12 mouse cellular contexts compared by ENCODE assay signal in genomic region chr5:101323041-101323950, GRCm38 (mm10).
DNase-seq lines count a peak whose midpoint lies in the region; ATAC-seq and TF ChIP-seq lines count a peak whose summit lies in the region.
"Had no signal": no experiment of that assay in that cellular context is flagged by ENCODE, and none has a peak within 500 bp of the region (broad histone marks: within the 10 kb centered on the region; RNA-seq: fewer than 3 reads in every experiment).

No protein-coding gene starts in this region.

- no peak overlapping the region for H3K27ac ChIP-seq in kidney, embryonic 16.5 days (ENCODE audit: low read length)
- H3K27ac ChIP-seq in forebrain, postnatal 0 days (ENCODE audit: low read depth, low read length), result no peak overlapping the region
- H3K27ac ChIP-seq in heart, embryonic 12.5 days (ENCODE audit: poor library complexity, severe bottlenecking), result no peak overlapping the region
- H3K27ac ChIP-seq: heart, adult 2 months had no signal

- no peaks in the 10 kb centered on the region for H3K36me3 ChIP-seq in kidney, embryonic 16.5 days (ENCODE audit: insufficient read depth, low read length)
- H3K36me3 ChIP-seq in forebrain, postnatal 0 days (ENCODE audit: insufficient read depth), result no peaks in the 10 kb centered on the region
- no peaks in the 10 kb centered on the region for H3K36me3 ChIP-seq in heart, embryonic 12.5 days

- peak overlapping the region; percentile 8; the same call in 1 of the 2 replicates for H3K4me3 ChIP-seq in kidney, embryonic 16.5 days (ENCODE audit: low read length)
- no peak overlapping the region for H3K4me3 ChIP-seq in forebrain, postnatal 0 days (ENCODE audit: low read depth, low read length)
- no peak overlapping the region for H3K4me3 ChIP-seq in heart, embryonic 12.5 days
- H3K4me3 ChIP-seq: heart, adult 2 months had no signal

- peak; percentile 80 for ATAC-seq in kidney, embryonic 16.5 days (ENCODE audit: low FRiP score, low TSS enrichment)
- no peak for ATAC-seq in forebrain, postnatal 0 days
- no peak for ATAC-seq in heart, embryonic 12.5 days (ENCODE audit: insufficient number of reproducible peaks, low FRiP score)
- ATAC-seq: CD4-positive, CD25-positive, alpha-beta regulatory T cell, adult 4 months; intestine, embryonic 16.5 days had no signal

- H3K4me1 ChIP-seq in kidney, embryonic 16.5 days (ENCODE audit: insufficient read depth, low read length), result peaks cover 12% of the 10 kb centered on the region
- H3K4me1 ChIP-seq in forebrain, postnatal 0 days (ENCODE audit: insufficient read depth), result no peaks in the 10 kb centered on the region
- H3K4me1 ChIP-seq in heart, embryonic 12.5 days (replicated peaks), result no peaks in the 10 kb centered on the region

- peak overlapping the region; percentile 26 for H3K4me2 ChIP-seq in kidney, embryonic 16.5 days (replicated peaks; ENCODE audit: low read depth, low read length)
- H3K4me2 ChIP-seq in forebrain, postnatal 0 days (ENCODE audit: low read depth), result no peak overlapping the region
- H3K4me2 ChIP-seq in heart, embryonic 12.5 days, result no peak overlapping the region

- peaks cover 24% of the 10 kb centered on the region; the same call in 1 of the 2 replicates for H3K27me3 ChIP-seq in kidney, embryonic 16.5 days (ENCODE audit: insufficient read depth, low read length)
- H3K27me3 ChIP-seq in forebrain, postnatal 0 days (ENCODE audit: insufficient read depth, low read length), result peaks cover 9% of the 10 kb centered on the region
- H3K27me3 ChIP-seq in heart, embryonic 12.5 days (replicated peaks), result no peaks in the 10 kb centered on the region

- no peak for TF ChIP-seq CTCF in forebrain, postnatal 0 days (IDR thresholded peaks at IDR 0.05; ENCODE audit: low read depth)

- WGBS in kidney, embryonic 16.5 days, result 7% methylated on average over 20 of the region's 20 CpGs
- WGBS in forebrain, postnatal 0 days, result 2% methylated on average over 20 of the region's 20 CpGs
- WGBS in heart, embryonic 12.5 days, result 25% methylated on average over 20 of the region's 20 CpGs

- no peak overlapping the region for H3K9ac ChIP-seq in kidney, embryonic 16.5 days (replicated peaks; ENCODE audit: low read length)
- no peak overlapping the region for H3K9ac ChIP-seq in forebrain, postnatal 0 days
- H3K9ac ChIP-seq in heart, embryonic 12.5 days, result no peak overlapping the region

- no peaks in the 10 kb centered on the region for H3K9me3 ChIP-seq in kidney, embryonic 16.5 days (ENCODE audit: low read length)
- no peaks in the 10 kb centered on the region for H3K9me3 ChIP-seq in forebrain, postnatal 0 days (ENCODE audit: low read length)
- H3K9me3 ChIP-seq in heart, embryonic 12.5 days (replicated peaks), result no peaks in the 10 kb centered on the region

- DNase-seq in kidney, adult 8-10 months, result no peak
- peak; percentile 13 for DNase-seq in forebrain, postnatal 0 days
- DNase-seq in mesoderm, embryonic 11.5 days (ENCODE audit: low read depth, low spot score), result peak; percentile 78
- peak; percentile 50 for DNase-seq in retina, embryonic 14.5 days (ENCODE audit: low spot score)
- DNase-seq in heart, adult 9 months (ENCODE audit: low spot score in 2 of 2), result no peak
- no peak for DNase-seq in cerebellum, adult 9-10 months
- DNase-seq: heart, adult 2 months; lung, adult 18-20 months had no signal

Comparison
In these comparisons a context has a peak if more than half of its experiments do, and no peak if none do; other contexts are left out.
1. DNase-seq: peak in forebrain, postnatal 0 days (single experiment), mesoderm, embryonic 11.5 days (single experiment) and retina, embryonic 14.5 days (single experiment); none in kidney, adult 8-10 months (0 of 2), heart, adult 9 months (0 of 2) and cerebellum, adult 9-10 months (single experiment).